Mouse (Mus musculus) thymus, adult 2 months (tissue): Measurements from ENCODE around the gene Eif2ak4.

ENCODE experiments used
- CTCF ChIP-seq: fragments of 200-500 bp; IDR thresholded peaks from 2 replicates; pipeline ENCODE4 v1.5.1; 2012; ENCODE audit warnings: mild to moderate bottlenecking, control low read depth, low read length, moderate library complexity, borderline replicate concordance; ENCODE audit not compliant: control insufficient read depth, poor library complexity, insufficient read depth; ENCODE audit errors: extremely low read depth
- POLR2A ChIP-seq: fragments of 200-500 bp; IDR thresholded peaks from 2 replicates; pipeline ENCODE4 v1.6.1; 2012; ENCODE audit warnings: mild to moderate bottlenecking, low read length, control low read depth, moderate library complexity; ENCODE audit not compliant: control insufficient read depth, poor library complexity, insufficient read depth; ENCODE audit errors: extremely low read depth

GRCm38 (mm10) chr2:118512418-118513377 is 124.3 kb downstream of the Eif2ak4 start:
- TF ChIP-seq CTCF (no peak), POLR2A (no peak)
